Mouse (Mus musculus): ENCODE results near the gene Sdk1. TPM values are rescaled to one million over a fixed set of nuclear protein-coding genes. Genes with fewer than 3 reads are reported as not detected.

Gene Sdk1
- total RNA-seq, 2 experiments from 2014 or later: 3.0 to 3.3 TPM

DNA sequence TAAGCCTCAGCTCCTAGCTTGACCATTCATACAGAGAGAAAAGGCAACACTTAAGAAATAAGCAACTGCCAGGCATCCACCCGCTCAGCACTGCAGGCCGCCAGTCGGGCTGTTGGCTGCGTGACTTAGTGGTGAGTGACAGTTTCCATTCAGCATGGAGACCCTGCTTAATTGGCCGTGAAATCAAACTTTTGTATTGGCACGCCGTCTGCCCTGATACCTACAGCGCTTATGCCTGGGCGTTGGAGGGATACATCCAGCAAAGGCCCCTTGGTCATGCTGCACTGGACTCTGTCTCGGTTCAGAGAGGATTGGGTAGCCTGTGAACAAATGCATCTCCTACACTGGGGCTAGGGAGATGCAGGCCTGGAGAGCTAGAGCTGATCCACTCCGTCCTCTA lies 938.0 kb downstream of the Sdk1 start:
- DNase-seq: no peak
- intact Hi-C loops (cut with DNase I): no loop called here

DNA sequence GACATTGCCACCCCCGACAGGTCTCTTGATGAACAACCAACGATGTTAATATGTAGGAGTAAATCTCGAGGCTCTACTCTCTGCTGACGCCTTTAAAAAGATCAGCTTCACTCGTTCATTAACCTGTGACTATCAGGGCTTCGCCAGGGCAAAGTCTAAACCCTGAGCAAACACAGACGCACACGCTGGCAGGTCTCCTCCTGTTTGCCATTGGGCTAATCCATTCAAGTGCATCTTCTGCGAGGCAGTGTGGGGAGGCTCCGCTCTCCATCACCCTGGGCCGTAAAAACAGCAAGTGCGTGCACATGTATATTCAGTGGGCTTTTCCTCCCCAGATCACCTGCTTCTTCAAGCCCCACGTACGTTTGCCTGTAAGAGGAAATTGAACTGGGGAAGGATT lies 940.6 kb downstream of the Sdk1 start:
- intact Hi-C loops (cut with DNase I): no loop called here

DNA sequence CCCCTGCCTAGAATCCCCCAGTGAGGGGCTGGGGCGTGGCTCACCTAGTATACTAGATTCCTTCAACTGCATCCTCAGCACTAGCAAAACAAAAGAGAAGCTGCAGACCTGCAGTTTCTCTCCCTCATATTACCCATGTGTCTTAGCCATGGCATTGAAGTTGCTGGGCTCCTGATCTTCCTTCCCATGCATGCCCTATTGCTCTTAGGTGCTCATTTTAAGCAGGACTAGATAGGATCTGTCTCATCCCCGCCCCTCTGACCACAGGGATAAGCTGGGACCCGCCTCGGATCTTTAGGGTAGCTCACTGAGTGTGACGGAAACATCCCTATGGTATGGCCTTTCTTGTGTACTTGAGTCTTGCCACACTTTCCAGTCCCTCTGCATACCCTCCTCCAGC lies 947.5 kb downstream of the Sdk1 start:
- intact Hi-C loops (cut with DNase I): no loop called here
- DNase-seq: no peak

More for the DNA sequence above, 940.6 kb downstream of the Sdk1 start:
- no peak for DNase-seq

DNA sequence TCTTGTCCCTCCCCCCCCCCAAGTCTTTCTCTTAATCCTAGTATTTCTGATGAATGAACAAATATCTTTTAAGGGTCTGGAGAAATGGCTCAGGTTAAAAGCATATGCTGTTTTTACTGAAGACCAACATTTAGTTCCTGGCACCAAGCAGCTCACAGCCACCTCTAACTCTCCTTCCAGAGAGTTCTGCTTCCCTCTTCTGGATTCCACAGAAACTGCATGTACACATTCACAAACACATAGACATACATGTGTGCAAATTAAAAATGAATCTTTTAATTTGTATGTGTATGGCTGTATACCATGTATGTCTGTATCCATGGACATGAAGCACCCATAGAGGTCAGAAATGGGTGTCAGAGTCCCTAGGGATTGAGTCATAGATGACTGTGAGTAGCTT lies 968.6 kb downstream of the Sdk1 start:
- peak in 1 of 2 experiments; percentile 11 for DNase-seq
- intact Hi-C loops (cut with DNase I): loop anchor here (5.0 to 10.0 kb wide), 2 partner anchors 965 to 1118 kb away; partner anchors contain the start of gene Sdk1

DNA sequence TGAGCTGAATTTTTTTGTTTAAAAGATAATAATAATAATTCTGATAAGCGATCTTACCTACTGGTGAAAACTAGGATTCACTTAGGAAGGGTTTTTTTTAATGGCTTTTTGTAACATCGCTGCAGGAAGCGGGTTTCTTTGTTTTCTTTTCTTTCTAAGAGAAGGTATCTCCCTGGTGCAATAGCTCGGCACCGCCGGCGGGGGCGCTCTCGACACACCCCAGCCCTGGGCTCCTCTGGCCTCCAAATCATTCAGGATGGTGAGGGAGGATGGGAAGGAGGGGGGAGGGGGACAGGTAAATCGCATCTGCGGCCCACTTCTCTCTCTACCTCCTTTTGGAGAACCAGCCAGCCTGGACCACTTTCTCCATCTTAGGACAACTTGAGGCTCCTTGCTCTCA lies 971.0 kb downstream of the Sdk1 start:
- intact Hi-C loops (cut with DNase I): loop anchor here (5.0 kb wide), 1 partner anchor 1120 kb away; no protein-coding TSS in a partner anchor
- no peak for DNase-seq

DNA sequence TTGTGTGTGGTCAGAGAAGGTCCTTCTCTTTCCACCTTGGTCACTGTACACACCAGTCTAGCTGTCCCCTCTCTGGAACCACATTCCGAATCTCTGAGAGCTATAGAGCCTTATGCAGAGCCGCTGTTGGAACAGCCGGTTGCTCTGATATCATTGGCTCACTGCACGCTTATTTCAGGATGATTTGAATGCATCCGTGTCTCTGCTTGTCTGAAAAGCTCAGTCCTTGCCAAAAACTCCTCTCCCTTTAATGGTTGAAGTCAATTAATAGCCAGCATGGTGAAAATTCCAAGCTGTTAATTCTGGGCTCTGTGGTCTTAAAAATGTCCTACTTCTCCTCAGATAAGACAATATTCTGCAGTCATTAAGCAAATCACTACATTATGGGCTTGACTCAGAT lies 974.7 kb downstream of the Sdk1 start:
- intact Hi-C loops (cut with DNase I): no loop called here
- no peak for DNase-seq

DNA sequence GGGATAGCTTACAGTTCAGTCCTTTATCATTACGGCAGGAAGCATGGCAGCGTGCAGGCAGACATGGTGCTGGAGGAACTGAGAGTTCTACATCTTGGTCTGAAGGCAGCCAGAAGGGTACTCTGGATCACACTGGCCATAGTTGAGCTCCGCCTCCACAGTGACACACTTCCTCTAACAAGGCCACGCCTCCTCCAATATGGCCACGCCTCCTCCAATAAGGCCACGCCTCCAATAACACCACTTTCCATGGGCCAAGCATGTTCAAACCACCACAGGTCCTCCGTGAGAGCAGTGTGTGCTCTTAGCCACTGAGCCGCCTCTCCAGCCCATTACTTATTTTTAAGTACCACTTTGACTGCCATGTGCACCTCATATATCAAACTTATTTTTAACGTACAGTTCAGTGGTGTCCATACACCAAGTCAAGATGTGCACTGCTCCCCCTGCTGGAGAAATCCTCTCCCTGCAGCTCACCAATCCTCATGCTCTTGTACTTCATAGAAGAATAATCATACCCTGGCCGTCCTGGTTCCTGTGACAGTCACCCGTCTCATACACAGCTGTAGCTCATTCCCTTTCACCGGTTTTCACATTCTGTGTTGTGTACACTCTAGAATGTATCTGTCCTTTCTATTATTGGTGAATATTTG lies 979.7 kb downstream of the Sdk1 start:
- DNase-seq: no peak
- intact Hi-C loops (cut with DNase I): no loop called here

DNA sequence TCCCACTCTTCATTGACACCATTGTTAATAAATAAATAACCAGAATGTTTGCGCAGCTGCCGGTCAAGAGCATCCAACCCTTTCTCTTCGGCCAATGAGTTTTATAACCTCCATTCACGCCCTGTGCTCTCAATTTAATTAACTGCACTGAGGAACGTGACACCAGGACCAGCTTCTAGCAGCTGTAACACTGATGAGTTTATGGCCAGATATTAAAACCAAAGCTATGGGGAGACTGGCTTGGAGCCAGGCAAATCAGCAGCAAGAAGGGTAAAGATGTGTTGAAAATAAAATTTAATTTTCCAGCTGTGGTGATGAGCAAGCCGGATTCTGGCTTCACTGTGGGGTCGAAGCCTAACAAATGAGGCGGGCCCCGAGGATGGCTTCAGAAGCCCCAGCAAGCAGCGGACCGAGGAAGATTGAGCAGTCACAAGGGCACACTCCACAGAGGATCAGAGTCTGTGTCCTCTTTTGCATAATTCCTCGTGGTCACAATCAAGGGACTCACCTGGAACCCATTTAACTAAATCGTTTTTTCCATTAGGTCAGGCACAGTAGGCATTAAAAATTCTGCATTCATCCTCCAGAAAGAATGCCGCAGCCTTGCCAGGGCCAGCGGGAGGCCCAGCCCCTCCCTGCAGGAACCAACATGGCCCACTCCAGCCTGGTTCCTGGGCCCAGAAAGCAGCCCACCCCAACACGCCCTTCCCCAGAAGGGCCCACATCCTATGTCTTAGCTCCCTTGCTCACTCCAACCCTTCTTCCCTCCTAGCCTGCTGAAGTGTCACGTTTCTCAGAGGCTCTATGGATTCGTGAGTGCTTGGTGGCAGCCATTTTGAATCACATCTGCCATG lies 987.9 kb downstream of the Sdk1 start:
- intact Hi-C loops (cut with DNase I): no loop called here

DNA sequence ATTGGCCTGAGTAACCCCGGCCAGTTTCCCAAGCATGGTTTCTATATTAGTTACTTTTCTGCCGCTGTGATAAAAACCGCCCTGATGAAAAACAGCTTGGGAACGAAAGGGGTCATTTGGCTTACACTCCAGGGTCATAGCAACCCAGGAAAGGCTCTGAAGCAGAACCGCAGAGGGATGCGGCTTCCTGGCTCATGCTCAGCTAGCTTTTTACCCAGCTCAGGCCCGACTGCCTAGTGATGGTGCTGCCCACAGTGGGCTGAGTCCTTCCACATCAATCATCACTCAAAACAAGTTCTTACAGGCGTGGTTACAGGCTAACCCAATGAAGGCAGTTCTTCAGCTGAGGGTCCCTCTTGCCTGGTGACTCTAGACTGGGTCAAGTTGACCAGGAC lies 988.5 kb downstream of the Sdk1 start:
- no peak for DNase-seq
- intact Hi-C loops (cut with DNase I): no loop called here

More for the DNA sequence above, 987.9 kb downstream of the Sdk1 start:
- no peak for DNase-seq

DNA sequence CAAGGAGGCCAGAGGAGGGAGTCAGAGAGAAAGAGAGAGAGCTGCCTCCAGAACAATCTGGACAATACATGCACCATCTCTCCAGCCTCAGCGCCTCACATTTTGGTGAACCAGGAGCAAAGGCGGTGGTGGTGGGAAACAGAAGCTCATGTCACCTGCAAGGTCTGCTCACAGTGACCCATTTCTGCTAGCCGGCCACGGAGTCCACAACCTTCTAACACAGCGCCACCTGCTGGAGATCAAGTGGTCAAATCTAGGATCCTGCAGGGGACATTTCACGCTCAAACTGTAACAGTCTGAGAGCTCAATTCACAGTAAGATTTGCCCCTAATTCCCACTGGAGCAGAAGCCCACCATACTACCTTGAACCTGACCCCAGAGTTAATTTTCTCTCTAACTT lies 999.0 kb downstream of the Sdk1 start:
- intact Hi-C loops (cut with DNase I): no loop called here
- DNase-seq: no peak

DNA sequence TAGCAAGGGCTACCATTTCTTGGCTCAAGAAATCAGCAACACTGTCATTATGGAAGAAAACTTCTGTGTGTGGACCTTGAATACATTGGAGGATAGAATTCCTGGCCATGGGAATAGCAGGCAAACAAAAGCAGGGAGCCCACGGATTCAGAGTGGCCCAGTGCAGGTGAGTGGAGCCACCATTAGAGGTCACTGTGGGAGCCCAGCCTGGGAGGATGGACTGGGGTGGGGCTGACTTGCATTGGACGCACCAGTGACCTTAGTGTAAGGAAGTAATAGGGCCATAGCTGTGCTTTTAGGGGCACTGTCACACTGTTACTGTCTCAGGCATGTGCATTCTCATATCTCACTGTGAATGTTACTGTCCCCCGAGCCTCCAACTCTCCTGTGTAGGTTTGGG lies 1001.3 kb downstream of the Sdk1 start:
- no peak for DNase-seq
- intact Hi-C loops (cut with DNase I): no loop called here

DNA sequence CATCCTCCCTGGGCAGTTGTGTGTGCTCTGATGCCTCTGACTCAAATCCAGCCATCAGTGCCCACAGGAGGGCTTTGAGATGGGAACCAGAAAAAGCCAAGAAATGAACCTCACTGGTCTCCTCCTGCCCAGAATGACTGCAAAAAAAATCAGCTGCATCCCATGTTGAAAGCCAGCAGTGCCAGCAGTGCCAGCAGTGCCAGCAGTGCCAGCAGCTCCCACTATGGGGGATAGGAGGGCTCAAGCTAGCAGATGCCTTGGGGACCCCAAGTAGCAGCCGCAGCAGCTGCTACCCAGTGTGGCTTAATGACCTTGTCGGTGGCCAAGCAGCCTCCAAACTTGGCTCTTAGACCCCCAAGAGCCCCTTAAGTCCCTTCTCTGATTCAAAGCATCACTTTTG lies 1001.8 kb downstream of the Sdk1 start:
- no peak for DNase-seq
- intact Hi-C loops (cut with DNase I): no loop called here

DNA sequence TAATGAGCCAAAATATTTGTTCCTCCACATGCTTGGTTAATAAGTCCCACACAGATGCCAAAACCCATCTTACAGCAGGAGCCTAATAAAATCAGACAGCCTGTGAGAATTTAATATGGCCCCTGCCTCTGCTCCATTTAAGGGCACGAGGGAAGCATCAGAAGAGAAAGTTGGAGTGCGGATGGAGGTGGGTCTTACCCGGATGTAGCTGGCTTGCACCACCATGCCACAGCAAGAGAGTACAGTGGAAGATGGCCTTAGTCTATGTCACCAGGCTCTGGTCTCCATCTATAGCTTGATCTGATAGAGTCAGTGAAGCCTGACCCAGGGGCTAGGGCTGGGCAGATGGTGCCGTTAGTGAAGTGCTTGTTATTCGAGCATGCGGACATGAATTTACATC lies 1014.9 kb downstream of the Sdk1 start:
- no peak for DNase-seq
- intact Hi-C loops (cut with DNase I): no loop called here

DNA sequence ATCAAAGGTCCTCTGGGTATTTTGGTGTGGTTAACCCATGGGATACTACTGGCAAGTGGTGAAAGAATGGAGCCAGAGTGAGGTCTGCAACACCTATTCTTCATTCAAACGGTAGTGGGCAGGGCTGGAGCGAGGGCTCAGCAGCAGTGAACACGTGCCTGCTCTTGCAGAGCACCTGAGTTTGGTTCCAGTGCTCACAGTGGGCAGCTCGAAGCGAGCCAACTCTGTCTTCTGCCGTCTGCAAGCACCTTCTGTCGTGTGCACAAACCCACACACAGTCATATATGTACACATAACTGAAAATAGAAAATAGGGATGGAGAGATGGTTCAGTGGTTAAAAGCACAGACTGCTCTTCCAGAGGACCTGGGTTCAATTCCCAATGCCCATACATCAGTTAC lies 1017.4 kb downstream of the Sdk1 start:
- no peak for DNase-seq
- intact Hi-C loops (cut with DNase I): no loop called here

DNA sequence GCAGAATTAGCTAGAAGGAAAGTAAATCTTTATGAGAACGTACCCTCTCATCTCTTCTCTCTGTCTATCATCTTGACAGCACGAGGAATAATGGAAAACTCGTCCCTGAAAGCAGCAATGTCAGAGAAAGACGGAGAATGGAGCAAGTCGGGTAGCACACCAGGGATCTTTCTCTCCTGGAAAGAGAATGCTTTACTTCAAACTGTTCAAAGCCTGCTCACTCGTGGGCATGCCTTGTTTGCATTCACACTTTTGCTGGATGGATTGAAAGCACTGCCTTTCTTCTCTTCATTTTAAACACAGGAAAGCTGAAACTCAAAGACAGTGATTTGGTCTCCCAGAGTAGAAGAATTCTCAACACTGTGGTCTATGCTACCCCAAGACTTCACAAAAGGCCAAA lies 1020.8 kb downstream of the Sdk1 start:
- no peak for DNase-seq
- intact Hi-C loops (cut with DNase I): no loop called here

Other genes starting within 250 kb of the Sdk1 start
- gene Card11, start 240.9 kb upstream of the Sdk1 start, total RNA-seq (2021): 1 to 10 TPM in 1 of 2 experiments, under 1 TPM in 1; 0.41 to 2.0 TPM